Mouse (Mus musculus) layer of hippocampus, postnatal 25 days (tissue): ENCODE results near the gene Ubc. TPM values are rescaled to one million over a fixed set of nuclear protein-coding genes. Genes with fewer than 3 reads are reported as not detected.
"Not testable (repeated sequence)": the region's sequence is repeated elsewhere in the genome, so short reads cannot be mapped to it uniquely, and the experiment has no call there.

ENCODE experiments used
- DNase-seq, 2 experiments: peaks; one replicate each; pipeline ENCODE4 v3.0.0; 2022; ENCODE audit warnings: mixed read lengths in 2 of 2, low spot score in 1 of 2; ENCODE audit errors: extremely low spot score in 1 of 2
- total RNA-seq, 2 experiments: library from RNA; stranded (reverse); gene quantifications; 2 replicates each; pipeline ENCODE4 v1.2.3; 2021

Ubc gene
- total RNA-seq, 2 experiments from 2014 or later = 775 to 848 TPM

DNA sequence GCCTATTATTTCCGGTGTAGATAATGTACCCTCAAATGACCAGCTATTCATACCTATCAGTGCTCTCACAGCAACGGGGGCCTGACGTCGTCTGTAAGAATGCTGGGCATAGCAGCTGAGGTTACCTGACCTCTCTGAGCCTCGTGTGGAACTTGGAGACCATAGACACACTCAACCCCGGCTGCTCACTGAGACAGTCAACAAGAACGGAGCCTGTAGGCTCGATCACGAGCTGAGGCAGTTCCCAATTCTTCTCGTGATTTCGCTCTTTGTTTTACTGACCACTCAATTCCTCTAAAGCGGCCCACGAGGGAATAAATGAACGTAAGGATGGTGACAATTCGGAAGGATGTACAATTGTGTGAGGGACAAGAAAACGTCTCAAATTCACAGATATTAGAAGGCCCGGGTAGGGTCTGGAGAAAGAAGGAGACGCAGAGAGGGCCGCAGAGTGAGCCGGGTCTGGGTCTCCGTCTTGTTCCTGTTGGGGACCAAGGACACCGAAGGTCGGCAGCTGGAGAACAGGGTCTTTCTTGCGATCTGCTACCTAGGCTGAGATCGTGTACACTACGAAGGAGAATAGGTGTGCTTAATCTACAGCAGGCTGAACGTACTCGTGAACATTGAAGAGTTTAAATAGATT lies 15.0 kb upstream of the Ubc start:
- DNase-seq = peak; percentile 40 to 72

DNA sequence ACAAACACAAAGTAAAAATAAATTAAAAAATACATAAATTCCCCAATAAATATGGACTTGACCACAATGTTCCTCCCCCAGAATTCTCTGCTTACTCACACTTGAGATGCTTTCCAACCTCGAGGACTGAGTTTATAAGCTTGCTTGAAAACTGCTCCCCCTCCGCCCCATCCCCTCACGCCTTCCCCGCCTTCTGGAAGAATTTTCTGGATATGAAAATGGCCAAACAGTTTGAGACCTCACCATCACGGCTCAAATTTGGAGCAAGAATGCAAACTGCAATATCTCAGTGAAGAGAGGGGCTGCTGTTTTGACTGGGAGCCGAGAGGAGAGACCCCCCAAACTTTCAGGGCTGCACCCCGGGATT lies 14.5 kb upstream of the Ubc start:
- no peak for DNase-seq

DNA sequence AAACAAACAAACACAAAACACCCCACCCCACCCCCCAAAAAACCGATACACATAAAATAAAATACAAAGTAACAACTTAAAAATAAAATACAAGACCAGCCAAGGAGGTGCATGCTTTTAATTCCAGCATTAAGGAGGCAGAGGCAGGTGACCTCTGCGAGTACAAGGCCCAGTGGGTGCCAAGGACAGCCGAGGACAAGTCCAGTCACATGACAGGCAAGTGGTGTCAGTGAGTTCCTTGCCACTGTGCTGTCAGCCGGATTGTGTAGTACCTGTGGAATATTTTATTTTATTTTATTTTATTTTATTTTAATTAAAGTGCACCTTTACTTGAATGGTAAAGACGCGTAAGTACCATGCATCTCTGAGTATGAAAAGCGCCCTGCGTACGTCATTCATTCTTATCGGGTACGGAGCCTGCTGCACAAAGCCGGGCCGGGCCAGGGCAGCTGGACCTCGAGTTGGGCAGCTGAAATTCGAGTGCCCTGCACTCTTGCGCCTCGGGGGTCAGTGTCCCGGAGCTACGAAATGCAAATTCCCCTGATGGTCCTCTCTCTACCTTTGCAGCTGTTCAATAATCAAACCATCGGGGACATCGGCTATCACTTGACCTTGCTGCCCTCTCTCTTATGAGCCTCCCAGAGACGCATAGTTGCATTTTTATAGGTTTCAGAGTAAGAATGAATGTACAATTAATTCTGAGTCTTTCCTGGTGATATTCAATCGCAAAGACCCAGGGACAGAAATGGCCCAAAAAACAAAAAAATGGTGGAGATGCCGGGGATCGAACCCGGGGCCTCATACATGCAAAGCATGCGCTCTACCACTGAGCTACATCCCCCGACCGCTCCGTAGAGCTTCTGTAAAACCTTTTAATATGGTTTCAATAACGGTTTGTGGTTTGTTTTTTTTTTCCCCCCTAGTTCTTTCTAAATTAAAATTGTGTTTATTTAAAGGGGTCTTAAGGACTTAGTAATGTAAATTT lies 13.8 kb upstream of the Ubc start:
- DNase-seq = peak; percentile 74 to 88

DNA sequence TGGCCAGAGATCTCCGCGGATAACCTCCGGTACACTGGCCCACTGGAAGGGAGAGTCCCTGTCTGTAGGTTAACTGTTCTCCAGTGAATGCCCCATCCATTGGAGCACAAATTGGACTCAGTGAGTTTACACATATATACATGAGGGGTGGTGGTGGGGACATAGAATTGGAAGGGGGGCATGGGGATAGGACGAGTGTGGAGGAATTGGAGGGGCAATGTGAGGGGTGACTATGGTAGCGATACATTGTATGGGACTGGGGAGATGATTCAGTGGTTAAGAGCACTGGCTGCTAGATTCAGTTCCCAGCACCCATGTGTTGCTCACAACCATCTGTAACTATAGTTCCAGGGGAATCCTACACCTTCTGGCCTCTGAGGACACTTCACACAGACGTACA lies 13.0 kb upstream of the Ubc start:
- no peak for DNase-seq

- no peak for DNase-seq
Observed at GRCm38 (mm10) chr5:125402476-125402875, 12.5 kb upstream of the Ubc start.

GRCm38 (mm10) chr5:125400903-125401302 lies 10.9 kb upstream of the Ubc start:
- no peak for DNase-seq

- no peak for DNase-seq
Observed at GRCm38 (mm10) chr5:125395008-125395407, 5.0 kb upstream of the Ubc start.

- DNase-seq = peak; percentile 42 to 47
Observed at GRCm38 (mm10) chr5:125393622-125394603, 3.9 kb upstream of the Ubc start.

DNA sequence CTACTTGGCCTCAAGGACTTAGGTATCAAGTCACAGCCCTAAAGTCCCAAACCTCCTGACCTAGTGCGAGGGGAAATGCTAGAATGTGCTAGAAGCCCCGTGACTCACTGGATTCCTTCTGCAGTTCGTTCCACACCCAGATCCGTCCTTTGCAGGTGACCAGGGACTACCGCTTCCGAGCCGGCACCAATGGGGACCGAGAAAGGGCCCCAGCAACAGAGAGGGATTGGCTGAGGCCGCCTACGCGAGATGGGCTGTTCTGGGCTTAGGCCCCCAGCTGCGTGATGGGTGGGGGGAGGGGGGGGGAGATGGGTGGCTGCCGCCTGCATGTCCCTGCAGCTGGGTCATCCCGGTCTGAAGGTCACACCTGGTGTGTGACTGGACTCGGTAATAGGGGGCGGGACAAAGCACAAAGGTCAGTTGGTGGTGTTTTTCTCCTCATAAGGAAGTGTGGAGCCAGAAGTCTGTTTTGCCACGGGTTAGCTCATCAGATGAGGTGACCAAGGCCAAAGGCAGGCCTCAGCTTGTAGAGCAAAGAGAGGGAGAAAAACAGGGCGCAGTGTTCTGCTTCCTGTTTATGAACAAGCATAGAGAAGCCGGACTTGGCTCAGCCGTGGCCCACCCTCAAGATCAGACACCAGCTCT lies 3.1 kb upstream of the Ubc start:
- peak; percentile 78 to 95 for DNase-seq

GRCm38 (mm10) chr5:125392618-125392976 lies 2.6 kb upstream of the Ubc start:
- DNase-seq = no peak

DNA sequence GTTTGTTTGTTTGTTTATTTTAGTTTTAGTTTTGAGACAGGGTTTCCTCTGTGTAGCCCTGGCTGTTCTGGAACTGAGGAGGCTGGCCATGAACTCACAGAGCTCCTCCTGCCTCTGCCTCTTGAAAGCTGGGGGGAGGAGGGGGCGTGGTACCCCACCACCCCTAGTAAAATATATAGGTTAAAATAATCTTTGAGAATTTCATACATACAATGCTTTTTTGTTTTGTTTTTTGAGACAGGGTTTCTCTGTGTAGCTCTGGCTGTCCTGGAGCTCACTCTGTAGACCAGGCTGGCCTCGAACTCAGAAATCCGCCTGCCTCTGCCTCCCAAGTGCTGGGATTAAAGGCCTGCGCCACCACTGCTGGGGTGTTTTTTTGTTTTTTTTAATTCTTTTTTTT lies 2.2 kb upstream of the Ubc start:
- not testable (repeated sequence) for DNase-seq

GRCm38 (mm10) chr5:125391609-125392008 lies 1.6 kb upstream of the Ubc start:
- peak in 1 of 2 experiments; percentile 62 for DNase-seq

DNA sequence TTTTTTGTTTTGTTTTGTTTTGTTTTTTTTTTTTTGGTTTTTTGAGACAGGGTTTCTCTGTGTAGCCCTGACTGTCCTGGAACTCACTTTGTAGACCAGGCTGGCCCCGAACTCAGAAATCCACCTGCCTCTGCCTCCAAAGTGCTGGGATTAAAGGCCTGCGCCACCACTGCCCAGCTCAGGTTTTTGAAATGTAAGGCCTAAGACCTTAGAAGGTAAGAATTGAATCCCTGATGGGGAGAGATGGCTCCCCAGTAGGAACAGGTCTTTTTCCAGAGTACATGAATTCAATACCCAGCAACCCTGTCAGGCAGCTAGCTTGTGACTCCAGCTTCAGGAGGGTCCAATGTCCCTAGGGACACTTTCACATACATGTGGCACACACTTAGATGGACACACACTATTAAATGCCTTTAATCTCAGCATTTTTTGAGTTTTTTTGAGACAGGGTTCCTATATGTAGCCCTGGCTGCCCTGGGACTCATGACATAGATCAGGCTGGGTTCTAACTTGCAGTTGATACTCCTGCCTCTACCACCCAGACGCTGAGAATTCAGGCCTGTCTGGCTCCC lies 990 bp upstream of the Ubc start:
- DNase-seq = no peak

DNA sequence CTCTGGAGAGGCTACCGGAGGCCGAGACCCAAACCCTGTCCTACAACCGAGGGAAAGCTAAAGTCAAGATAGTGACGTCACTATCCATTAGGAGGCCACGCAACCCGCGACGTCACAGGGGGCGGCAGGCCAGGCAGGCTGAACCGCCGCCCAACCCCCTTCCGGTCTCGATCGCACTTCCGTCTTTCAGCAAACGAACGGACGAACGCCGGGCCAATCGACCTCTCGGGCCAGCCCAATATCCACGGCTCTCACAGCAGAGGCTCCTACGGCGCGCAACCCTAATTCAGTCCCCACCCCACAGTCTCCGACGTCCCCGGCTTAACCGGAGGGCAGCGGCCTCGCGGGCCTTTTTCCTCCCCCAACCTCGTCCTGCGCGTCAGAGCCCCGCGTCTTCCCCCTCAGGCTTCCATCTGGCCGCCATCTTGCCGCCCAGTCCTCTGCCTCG lies 847 bp downstream of the Ubc start, which contains the start of gene Gm10382:
TSS of gene Gm10382 (plus strand) at position 192 of the 448 bp plus-strand sequence.
- DNase-seq = peak; percentile 73 to 76

- no peak for DNase-seq
Observed at GRCm38 (mm10) chr5:125388358-125389092, 1.5 kb downstream of the Ubc start.

DNA sequence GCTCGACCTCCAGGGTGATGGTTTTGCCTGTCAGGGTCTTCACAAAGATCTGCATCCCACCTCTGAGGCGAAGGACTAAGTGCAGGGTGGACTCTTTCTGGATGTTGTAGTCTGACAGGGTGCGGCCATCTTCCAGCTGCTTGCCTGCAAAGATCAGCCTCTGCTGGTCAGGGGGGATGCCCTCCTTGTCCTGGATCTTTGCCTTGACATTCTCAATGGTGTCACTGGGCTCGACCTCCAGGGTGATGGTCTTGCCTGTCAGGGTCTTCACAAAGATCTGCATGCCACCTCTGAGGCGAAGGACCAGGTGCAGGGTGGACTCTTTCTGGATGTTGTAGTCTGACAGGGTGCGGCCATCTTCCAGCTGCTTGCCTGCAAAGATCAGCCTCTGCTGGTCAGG lies 2.7 kb downstream of the Ubc start:
- not testable (repeated sequence) for DNase-seq

GRCm38 (mm10) chr5:125385215-125385940 lies 4.6 kb downstream of the Ubc start:
- DNase-seq = no peak

DNA sequence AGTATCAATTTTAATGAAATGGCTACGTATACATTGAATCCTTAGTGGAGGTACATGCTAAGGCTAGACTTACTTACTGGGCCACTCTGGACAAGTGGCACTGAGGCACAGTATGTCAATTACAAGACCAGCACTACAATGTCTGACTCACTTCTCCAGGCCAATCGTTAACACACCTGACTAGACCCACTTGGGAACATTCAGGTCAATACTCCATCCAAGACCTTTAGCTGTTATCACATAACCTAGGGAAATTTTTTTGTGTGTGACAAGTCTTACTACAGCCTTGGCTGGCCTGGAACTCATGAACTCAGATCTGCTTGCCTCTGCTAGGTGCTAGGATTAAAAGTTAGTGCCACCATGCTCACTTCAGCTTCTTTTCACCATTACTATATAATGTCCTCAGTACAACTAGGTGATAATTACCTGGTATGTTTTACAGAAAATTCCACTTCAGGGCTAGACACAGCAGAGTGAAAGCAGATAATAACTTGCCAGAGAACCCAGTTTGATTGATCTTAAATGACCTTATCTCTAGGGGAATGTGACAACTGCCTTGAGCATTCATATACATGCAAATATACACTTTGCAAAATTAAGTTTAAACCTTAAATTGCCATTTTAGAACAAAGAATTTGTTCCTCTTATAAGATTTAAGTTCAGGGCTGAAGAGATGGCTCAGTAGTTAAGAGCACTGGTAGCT lies 5.3 kb downstream of the Ubc start:
- DNase-seq = no peak
